ENCODE assay signal across 12 mouse cellular contexts in the genomic region with DNA sequence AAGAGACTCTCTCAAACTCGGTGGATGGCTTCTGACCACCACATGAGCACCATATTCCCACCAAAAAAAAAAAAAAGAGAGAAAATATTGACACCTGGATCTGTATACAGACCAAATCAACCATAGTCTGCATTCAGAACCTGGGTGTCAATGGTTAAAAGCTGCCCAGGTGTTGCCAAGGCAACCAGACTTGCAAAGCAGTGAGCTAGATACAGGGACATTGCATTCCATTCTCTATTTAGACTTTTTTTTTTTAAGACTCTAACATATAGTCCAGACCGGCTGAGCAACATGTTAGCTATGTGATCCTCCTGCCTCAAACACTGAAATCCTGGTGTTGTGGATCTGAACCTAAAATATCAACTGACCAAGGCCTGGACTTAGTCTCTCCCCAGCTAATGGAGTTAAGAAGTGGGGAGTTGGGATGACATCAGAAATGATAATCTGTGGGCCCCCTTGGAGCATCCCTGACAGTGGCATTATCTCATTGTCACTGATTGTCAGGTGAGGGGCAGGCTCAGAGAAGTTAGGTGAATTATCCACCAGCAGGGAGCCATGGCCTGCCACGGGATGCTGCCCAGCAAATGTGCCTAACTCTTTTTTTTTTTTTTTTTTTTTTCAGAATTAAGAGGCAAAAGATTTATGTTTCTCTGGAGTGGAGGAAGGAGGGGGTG.
DNase-seq lines count a peak whose midpoint lies in the region; ATAC-seq lines count a peak whose summit lies in the region.
"Had no signal": no experiment of that assay in that cellular context is flagged by ENCODE, and none has a peak within 500 bp of the region (broad histone marks: within the 10 kb centered on the region; RNA-seq: fewer than 3 reads in every experiment).

No protein-coding gene starts in this region.

- DNase-seq in hindbrain, embryonic 11.5 days (ENCODE audit: low spot score): no peak
- no peak for DNase-seq in hindbrain, embryonic 10.5 days (ENCODE audit: low spot score)
- DNase-seq in neural tube, embryonic 11.5 days (ENCODE audit: low spot score): peak; percentile 18
- no peak for DNase-seq in neural tube, embryonic 10.5 days (ENCODE audit: extremely low spot score, low spot score)
- DNase-seq in right cerebral cortex, postnatal 4 days: peak; percentile 12
- DNase-seq in adrenal gland, adult 18-20 months (ENCODE audit: low spot score in 2 of 2): no peak
- DNase-seq: cerebellum, adult 8-10 months; heart, adult 2 months; kidney, postnatal 14 days had no signal

- no peak overlapping the region for H3K9ac ChIP-seq in hindbrain, embryonic 11.5 days (ENCODE audit: low read depth, low read length)
- H3K9ac ChIP-seq in neural tube, embryonic 11.5 days (ENCODE audit: low read length): no peak overlapping the region
- no peak overlapping the region for H3K9ac ChIP-seq in forebrain, embryonic 16.5 days (replicated peaks; ENCODE audit: low read depth, low read length)

- no peak overlapping the region for H3K4me3 ChIP-seq in hindbrain, embryonic 11.5 days (ENCODE audit: low read depth, low read length)
- no peak overlapping the region for H3K4me3 ChIP-seq in hindbrain, embryonic 10.5 days
- no peak overlapping the region for H3K4me3 ChIP-seq in neural tube, embryonic 11.5 days (ENCODE audit: low read depth, low read length)
- no peak overlapping the region for H3K4me3 ChIP-seq in forebrain, embryonic 16.5 days (replicated peaks; ENCODE audit: low read length)
- H3K4me3 ChIP-seq: heart, adult 2 months had no signal

- H3K4me2 ChIP-seq in hindbrain, embryonic 11.5 days (replicated peaks; ENCODE audit: low read depth, low read length): no peak overlapping the region
- H3K4me2 ChIP-seq in neural tube, embryonic 11.5 days (ENCODE audit: low read depth): no peak overlapping the region
- H3K4me2 ChIP-seq in forebrain, embryonic 16.5 days (ENCODE audit: low read length): no peak overlapping the region

- peak; percentile 18; the same call in 1 of the 2 replicates for ATAC-seq in hindbrain, embryonic 11.5 days (ENCODE audit: low FRiP score)
- no peak for ATAC-seq in neural tube, embryonic 11.5 days (ENCODE audit: insufficient read depth, low FRiP score, low TSS enrichment)
- peak; percentile 66 for ATAC-seq in forebrain, embryonic 16.5 days
- no peak for ATAC-seq in erythroblast, adult 5-6 weeks (replicated peaks; ENCODE audit: low FRiP score, poor library complexity, severe bottlenecking)

- 0 out of 2 replicates have a peak, but pooled peaks cover 2% of the 10 kb centered on the region for H3K4me1 ChIP-seq in hindbrain, embryonic 11.5 days (replicated peaks; ENCODE audit: control insufficient read depth, insufficient read depth, low read length)
- H3K4me1 ChIP-seq in hindbrain, embryonic 10.5 days (replicated peaks): peaks cover 23% of the 10 kb centered on the region
- peaks cover 14% of the 10 kb centered on the region for H3K4me1 ChIP-seq in neural tube, embryonic 11.5 days (ENCODE audit: control insufficient read depth, insufficient read depth, low read length)
- peaks cover 7% of the 10 kb centered on the region for H3K4me1 ChIP-seq in forebrain, embryonic 16.5 days (replicated peaks; ENCODE audit: control insufficient read depth, insufficient read depth, low read length)

- 27% methylated on average over 3 of the region's 3 CpGs for WGBS in hindbrain, embryonic 11.5 days
- WGBS in hindbrain, embryonic 10.5 days: 22% methylated on average over 3 of the region's 3 CpGs
- 30% methylated on average over 3 of the region's 3 CpGs for WGBS in neural tube, embryonic 11.5 days
- WGBS in forebrain, embryonic 16.5 days: 25% methylated on average over 3 of the region's 3 CpGs

- no peaks in the 10 kb centered on the region for H3K9me3 ChIP-seq in hindbrain, embryonic 11.5 days (ENCODE audit: control insufficient read depth, low read length)
- H3K9me3 ChIP-seq in hindbrain, embryonic 10.5 days: no peaks in the 10 kb centered on the region
- no peaks in the 10 kb centered on the region for H3K9me3 ChIP-seq in neural tube, embryonic 11.5 days (ENCODE audit: control insufficient read depth, low read length)
- no peaks in the 10 kb centered on the region for H3K9me3 ChIP-seq in forebrain, embryonic 16.5 days (ENCODE audit: control insufficient read depth, low read length)

- H3K36me3 ChIP-seq in hindbrain, embryonic 11.5 days (ENCODE audit: control insufficient read depth, insufficient read depth, low read length): no peaks in the 10 kb centered on the region
- H3K36me3 ChIP-seq in hindbrain, embryonic 10.5 days: no peaks in the 10 kb centered on the region
- no peaks in the 10 kb centered on the region for H3K36me3 ChIP-seq in neural tube, embryonic 11.5 days (ENCODE audit: control insufficient read depth, insufficient read depth, low read length)
- no peaks in the 10 kb centered on the region for H3K36me3 ChIP-seq in forebrain, embryonic 16.5 days (ENCODE audit: control insufficient read depth, insufficient read depth)

- no peaks in the 10 kb centered on the region for H3K27me3 ChIP-seq in hindbrain, embryonic 11.5 days (ENCODE audit: control insufficient read depth, insufficient read depth, low read length)
- peaks cover 70% of the 10 kb centered on the region for H3K27me3 ChIP-seq in hindbrain, embryonic 10.5 days (ENCODE audit: insufficient read depth, poor library complexity, severe bottlenecking)
- no peaks in the 10 kb centered on the region for H3K27me3 ChIP-seq in neural tube, embryonic 11.5 days (ENCODE audit: control insufficient read depth, insufficient read depth, low read length)
- no peaks in the 10 kb centered on the region for H3K27me3 ChIP-seq in forebrain, embryonic 16.5 days (replicated peaks; ENCODE audit: control insufficient read depth, insufficient read depth, low read length)
- H3K27me3 ChIP-seq: CH12.LX had no signal

- no peak overlapping the region for H3K27ac ChIP-seq in hindbrain, embryonic 11.5 days (ENCODE audit: low read depth, low read length)
- H3K27ac ChIP-seq in hindbrain, embryonic 10.5 days: no peak overlapping the region
- H3K27ac ChIP-seq in neural tube, embryonic 11.5 days (ENCODE audit: low read depth, low read length): no peak overlapping the region
- H3K27ac ChIP-seq in forebrain, embryonic 16.5 days (ENCODE audit: low read length): no peak overlapping the region
- H3K27ac ChIP-seq: heart, adult 2 months had no signal

Comparison
In these comparisons a context has a peak if more than half of its experiments do, and no peak if none do; other contexts are left out.
1. DNase-seq: peak in neural tube, embryonic 11.5 days (single experiment) and right cerebral cortex, postnatal 4 days (single experiment); none in hindbrain, embryonic 11.5 days (single experiment), hindbrain, embryonic 10.5 days (single experiment), neural tube, embryonic 10.5 days (single experiment) and adrenal gland, adult 18-20 months (0 of 2).
2. ATAC-seq: peak in hindbrain, embryonic 11.5 days (single experiment) and forebrain, embryonic 16.5 days (single experiment); none in neural tube, embryonic 11.5 days (single experiment) and erythroblast, adult 5-6 weeks (single experiment).